Mouse (Mus musculus) testis, postnatal 10 days (tissue): ENCODE measurements around the gene 3110082I17Rik.

Experiments
- DNase-seq: peaks from one replicate; pipeline ENCODE4 v3.0.0; 2021; ENCODE audit warnings: low spot score

The 3110082I17Rik gene

GRCm38 (mm10) chr5:139378986-139379629, 81.2 kb downstream of the 3110082I17Rik start:
- peak; percentile 76 for DNase-seq

- DNase-seq = no peak
Observed at GRCm38 (mm10) chr5:139378271-139378556, 82.1 kb downstream of the 3110082I17Rik start.

GRCm38 (mm10) chr5:139377468-139378270, 82.7 kb downstream of the 3110082I17Rik start, which contains the start of gene Gpr146:
Gene Gpr146 (plus strand): TSS chr5:139377697.
- DNase-seq = peak; percentile 74

- DNase-seq = no peak
Observed at GRCm38 (mm10) chr5:139374841-139375240, 85.5 kb downstream of the 3110082I17Rik start.

- DNase-seq = no peak
Observed at GRCm38 (mm10) chr5:139373889-139374444, 86.4 kb downstream of the 3110082I17Rik start.

GRCm38 (mm10) chr5:139373126-139373525, 87.2 kb downstream of the 3110082I17Rik start:
- DNase-seq = no peak

- peak; percentile 97 for DNase-seq
Observed at GRCm38 (mm10) chr5:139371631-139372401, 88.5 kb downstream of the 3110082I17Rik start.

GRCm38 (mm10) chr5:139371118-139371517, 89.2 kb downstream of the 3110082I17Rik start:
- DNase-seq = no peak

- DNase-seq = no peak
Observed at GRCm38 (mm10) chr5:139370336-139370735, 90.0 kb downstream of the 3110082I17Rik start.

- no peak for DNase-seq
Observed at GRCm38 (mm10) chr5:139368638-139369320, 91.5 kb downstream of the 3110082I17Rik start.

GRCm38 (mm10) chr5:139367884-139368458, 92.4 kb downstream of the 3110082I17Rik start:
- no peak for DNase-seq

- DNase-seq = no peak
Observed at GRCm38 (mm10) chr5:139366484-139366883, 93.8 kb downstream of the 3110082I17Rik start.

GRCm38 (mm10) chr5:139365827-139366226, 94.5 kb downstream of the 3110082I17Rik start:
- no peak for DNase-seq

- no peak for DNase-seq
Observed at GRCm38 (mm10) chr5:139364911-139365571, 95.3 kb downstream of the 3110082I17Rik start.

- peak; percentile 96 for DNase-seq
Observed at GRCm38 (mm10) chr5:139364260-139364910, 95.9 kb downstream of the 3110082I17Rik start.

GRCm38 (mm10) chr5:139363858-139364257, 96.5 kb downstream of the 3110082I17Rik start:
- no peak for DNase-seq

- no peak for DNase-seq
Observed at GRCm38 (mm10) chr5:139359244-139359643, 101.1 kb downstream of the 3110082I17Rik start.

GRCm38 (mm10) chr5:139358653-139359052, 101.7 kb downstream of the 3110082I17Rik start:
- DNase-seq = peak; percentile 72

GRCm38 (mm10) chr5:139355235-139355772, 105.0 kb downstream of the 3110082I17Rik start:
- peak; percentile 90 for DNase-seq

GRCm38 (mm10) chr5:139353946-139354345, 106.4 kb downstream of the 3110082I17Rik start:
- DNase-seq = no peak
